Mouse (Mus musculus) erythroblast, embryonic 14.5 days (primary cell): ENCODE measurements around the gene Mymk.

Experiments used
- GATA1 ChIP-seq: IDR thresholded peaks from 2 replicates; pipeline ENCODE4 v1.6.1; 2012; ENCODE audit warnings: low read length, inconsistent platforms, mixed read lengths
- TAL1 ChIP-seq: IDR thresholded peaks from 3 replicates; pipeline ENCODE4 v1.6.1; 2012; ENCODE audit warnings: low read length, inconsistent platforms, mixed read lengths

- TF ChIP-seq TAL1 = no peak
- TF ChIP-seq GATA1 = no peak
These were observed 23.2 kb upstream of the Mymk start for GRCm38 (mm10) chr2:27095178-27095577.
